Mouse (Mus musculus) CH12.LX (cell line): ENCODE measurements at regions not wholly inside any gene's neighbourhood (a gene's known extent, or its start where the extent isn't known, plus 50 kb on each side); places are given as distances from the start of the nearest gene placed in this dataset.

Source experiments
- DNase-seq: peaks from one replicate; pipeline ENCODE4 v3.0.0-alpha.2; 2013; ENCODE audit errors: extremely low read depth
- H3K27ac ChIP-seq: 2 replicates; pipeline ENCODE4 v1.5.1; 2012; ENCODE audit warnings: low read depth, mild to moderate bottlenecking, control low read depth, moderate library complexity; ENCODE audit not compliant: insufficient read depth
- H3K27me3 ChIP-seq: replicated peaks from 2 replicates; pipeline ENCODE3; 2012; ENCODE audit warnings: inconsistent platforms
- H3K36me3 ChIP-seq, 2 experiments: replicated peaks in 1 of 2; 2 replicates each; pipeline versions ENCODE3 to v1.6.1; 2012; ENCODE audit warnings: inconsistent platforms in 1 of 2, low read length in 1 of 2, mild to moderate bottlenecking in 1 of 2, mixed read lengths in 1 of 2, moderate library complexity in 1 of 2; ENCODE audit not compliant: control insufficient read depth in 1 of 2, insufficient read depth in 1 of 2
- H3K4me1 ChIP-seq, 2 experiments: 2 replicates each; pipeline ENCODE4 v1.6.1; 2012; ENCODE audit warnings: inconsistent platforms in 1 of 2, moderate library complexity in 1 of 2; ENCODE audit not compliant: insufficient read depth in 2 of 2, control insufficient read depth in 1 of 2
- H3K4me2 ChIP-seq: 2 replicates; pipeline ENCODE4 v1.6.1; 2012; ENCODE audit warnings: low read depth, mild to moderate bottlenecking, control low read depth; ENCODE audit not compliant: poor library complexity, insufficient read depth, severe bottlenecking
- H3K4me3 ChIP-seq, 3 experiments: fragments of 150-350 bp in 1 of 3; sonication (generic) in 1 of 3; replicated peaks in 1 of 3; 2 replicates each; pipeline versions ENCODE3 to v1.5.1; 2011 to 2012; ENCODE audit warnings: low read depth in 2 of 3, low read length in 2 of 3, mild to moderate bottlenecking in 2 of 3, moderate library complexity in 2 of 3, control low read depth in 1 of 3, improper control_type of control experiment in 1 of 3, inconsistent platforms in 1 of 3, mixed read lengths in 1 of 3; ENCODE audit not compliant: poor library complexity in 1 of 3
- H3K79me2 ChIP-seq: replicated peaks from 2 replicates; pipeline ENCODE4 v1.6.1; 2012; ENCODE audit warnings: mild to moderate bottlenecking, moderate library complexity; ENCODE audit not compliant: control insufficient read depth, poor library complexity, insufficient read depth, severe bottlenecking; ENCODE audit errors: extremely low read depth
- H3K9ac ChIP-seq: 2 replicates; pipeline ENCODE4 v1.6.1; 2012; ENCODE audit warnings: low read depth, mild to moderate bottlenecking, control low read depth, moderate library complexity; ENCODE audit not compliant: insufficient read depth
- H3K9me3 ChIP-seq: replicated peaks from 2 replicates; pipeline ENCODE3; 2012; ENCODE audit warnings: low read length, inconsistent platforms, mixed read lengths
- BHLHE40 ChIP-seq: IDR thresholded peaks from 2 replicates; pipeline ENCODE4 v1.6.1; 2011; ENCODE audit warnings: mild to moderate bottlenecking, low read depth, low read length, improper control_type of control experiment
- CHD1 ChIP-seq: IDR thresholded peaks from 2 replicates; pipeline ENCODE4 v1.6.1; 2012; ENCODE audit warnings: low read depth, low read length, improper control_type of control experiment, inconsistent platforms
- CHD2 ChIP-seq: IDR thresholded peaks from 2 replicates; pipeline ENCODE4 v1.6.1; 2011; ENCODE audit warnings: low read length, improper control_type of control experiment
- CTCF ChIP-seq, 2 experiments: IDR thresholded peaks in 1 of 2; conservative IDR thresholded peaks in 1 of 2; 2 replicates each; pipeline ENCODE4 v1.5.1; 2011 to 2012; ENCODE audit warnings: low read depth in 2 of 2, low read length in 2 of 2, improper control_type of control experiment in 1 of 2, inconsistent platforms in 1 of 2, mild to moderate bottlenecking in 1 of 2, moderate library complexity in 1 of 2
- ELF1 ChIP-seq: IDR thresholded peaks from 2 replicates; pipeline ENCODE4 v1.6.1; 2014; ENCODE audit warnings: low read depth, mild to moderate bottlenecking, inconsistent platforms, low read length, improper control_type of control experiment
- ETS1 ChIP-seq: conservative IDR thresholded peaks from 2 replicates; pipeline ENCODE4 v1.6.1; 2012; ENCODE audit warnings: low read depth, mild to moderate bottlenecking, inconsistent platforms, low read length, improper control_type of control experiment, moderate library complexity
- HCFC1 ChIP-seq: IDR thresholded peaks from 2 replicates; pipeline ENCODE4 v1.6.1; 2012; ENCODE audit warnings: low read depth, mild to moderate bottlenecking, inconsistent platforms, low read length, improper control_type of control experiment
- KAT2A ChIP-seq: IDR thresholded peaks from 2 replicates; pipeline ENCODE4 v1.6.1; 2012; ENCODE audit warnings: low read length, improper control_type of control experiment, inconsistent platforms; ENCODE audit not compliant: insufficient replicate concordance
- MAX ChIP-seq: IDR thresholded peaks from 2 replicates; pipeline ENCODE4 v1.6.1; 2011; ENCODE audit warnings: low read length, improper control_type of control experiment
- MYC ChIP-seq: IDR thresholded peaks from 2 replicates; pipeline ENCODE4 v1.6.1; 2011; ENCODE audit warnings: low read depth, mild to moderate bottlenecking, improper control_type of control experiment, low read length
- NELFE ChIP-seq: IDR thresholded peaks from 2 replicates; pipeline ENCODE4 v1.6.1; 2011; ENCODE audit warnings: low read depth, low read length, improper control_type of control experiment
- PAX5 ChIP-seq: IDR thresholded peaks from 2 replicates; pipeline ENCODE4 v1.6.1; 2012; ENCODE audit warnings: low read length, inconsistent platforms, mixed read lengths
- POLR2A ChIP-seq: IDR thresholded peaks from 2 replicates; pipeline ENCODE4 v1.6.1; 2011; ENCODE audit warnings: low read depth, mild to moderate bottlenecking, improper control_type of control experiment, low read length
- SIN3A ChIP-seq: IDR thresholded peaks from 2 replicates; pipeline ENCODE4 v1.6.1; 2012; ENCODE audit warnings: low read length, improper control_type of control experiment, inconsistent platforms
- SMC3 ChIP-seq: IDR thresholded peaks from 2 replicates; pipeline ENCODE4 v1.6.1; 2011; ENCODE audit warnings: low read depth, low read length, improper control_type of control experiment
- TBP ChIP-seq: conservative IDR thresholded peaks from 2 replicates; pipeline ENCODE4 v1.6.1; 2011; ENCODE audit warnings: low read depth, low read length, improper control_type of control experiment
- TCF12 ChIP-seq: IDR thresholded peaks from 2 replicates; pipeline ENCODE4 v1.6.1; 2014; ENCODE audit warnings: low read depth, mild to moderate bottlenecking, inconsistent platforms, low read length, improper control_type of control experiment
- UBTF ChIP-seq: IDR thresholded peaks from 2 replicates; pipeline ENCODE4 v1.6.1; 2012; ENCODE audit warnings: low read depth, mild to moderate bottlenecking, inconsistent platforms, low read length, improper control_type of control experiment, moderate library complexity
- ZMIZ1 ChIP-seq: IDR thresholded peaks from 2 replicates; pipeline ENCODE4 v1.6.1; 2012; ENCODE audit warnings: low read depth, mild to moderate bottlenecking, inconsistent platforms, low read length, improper control_type of control experiment
- ZNF384 ChIP-seq: IDR thresholded peaks from 2 replicates; pipeline ENCODE4 v1.6.1; 2012; ENCODE audit warnings: low read depth, low read length, improper control_type of control experiment, inconsistent platforms
- dilution Hi-C: fragments of 300-500 bp; cut with MboI; formaldehyde crosslinking; loops from 2 replicates; pipeline ENCODE4 v1.14.3; 2020; ENCODE audit warnings: low sequenced_read_pairs; ENCODE audit not compliant: extremely low pct_unique_long_range_greater_than_20kb, extremely low pct_ligation_motif_present
- in situ Hi-C: fragments of 300-500 bp; cut with MboI; formaldehyde crosslinking; loops from 3 replicates; pipeline ENCODE4 v1.14.3; 2019; ENCODE audit warnings: low sequenced_read_pairs, low pct_ligation_motif_present, low pct_unique_long_range_greater_than_20kb, mixed read lengths

GRCm38 (mm10) chr7:111411386-111411960 lies 328.6 kb upstream of the Eif4g2 start:
- Histone ChIP-seq H3K4me1 (peaks cover 0 to 11% of the 10 kb centered on the region in 2 experiments; a peak in 2 of 4 replicates), H3K9ac (no peak overlapping the region), H3K36me3 (no peaks in the 10 kb centered on the region), H3K27me3 (no peaks in the 10 kb centered on the region), H3K27ac (no peak overlapping the region), H3K79me2 (no peaks in the 10 kb centered on the region), H3K4me2 (no peak overlapping the region), H3K4me3 (no peak overlapping the region), H3K9me3 (no peaks in the 10 kb centered on the region)
- DNase-seq = no peak
- in situ Hi-C loops (no loop called here), dilution Hi-C loops (no loop called here)
- no peak for TF ChIP-seq ZMIZ1
- no peak for TF ChIP-seq MAX
- no peak for TF ChIP-seq TCF12
- no peak for TF ChIP-seq UBTF
- TF ChIP-seq SMC3 = no peak
- no peak for TF ChIP-seq POLR2A
- no peak for TF ChIP-seq ELF1
- TF ChIP-seq NELFE = no peak
- no peak for TF ChIP-seq HCFC1

DNA sequence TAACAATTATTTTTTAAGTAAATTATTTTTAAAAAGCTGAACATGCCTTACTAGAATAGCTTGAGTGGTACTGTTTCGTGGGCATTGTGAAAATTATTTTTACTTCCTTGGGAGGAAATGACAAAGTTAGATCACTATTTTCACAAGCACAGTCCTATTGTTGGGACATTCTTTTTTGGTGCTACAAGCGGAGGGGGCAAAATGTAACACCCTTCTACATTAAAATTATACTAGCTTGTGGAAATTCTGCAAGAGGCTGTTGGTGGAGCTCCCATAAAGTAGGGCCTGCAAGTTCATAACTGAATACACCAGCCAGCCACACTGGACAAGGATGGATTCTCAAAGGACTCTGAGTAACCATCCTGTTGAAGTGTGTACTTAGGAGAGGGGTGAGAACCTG lies 313.1 kb upstream of the Eif4g2 start:
- no peaks in the 10 kb centered on the region for H3K4me1 ChIP-seq
- H3K27ac ChIP-seq = no peak overlapping the region
- in situ Hi-C loops = no loop called here
- TF ChIP-seq SMC3 = no peak
- TF ChIP-seq BHLHE40 = no peak
- TF ChIP-seq CTCF (conservative IDR thresholded peaks at IDR 0.05 in 1 of 2, IDR thresholded peaks at IDR 0.05 in 1 of 2; ENCODE audit: low read depth in 2 of 2, low read length in 2 of 2) = no peak
- no peak for TF ChIP-seq KAT2A
- TF ChIP-seq CHD1 = no peak
- no peak overlapping the region for H3K9ac ChIP-seq
- no peaks in the 10 kb centered on the region for H3K9me3 ChIP-seq
- DNase-seq = no peak
- H3K36me3 ChIP-seq = no peaks in the 10 kb centered on the region
- H3K4me2 ChIP-seq = no peak overlapping the region
- H3K27me3 ChIP-seq = no peaks in the 10 kb centered on the region
- dilution Hi-C loops = no loop called here
- H3K4me3 ChIP-seq = no peak overlapping the region
- no peaks in the 10 kb centered on the region for H3K79me2 ChIP-seq

GRCm38 (mm10) chr7:111395111-111395510 lies 312.3 kb upstream of the Eif4g2 start:
- Histone ChIP-seq H3K4me1 (no peaks in the 10 kb centered on the region), H3K9me3 (no peaks in the 10 kb centered on the region), H3K36me3 (no peaks in the 10 kb centered on the region), H3K79me2 (no peaks in the 10 kb centered on the region), H3K27ac (no peak overlapping the region), H3K4me3 (no peak overlapping the region), H3K9ac (no peak overlapping the region), H3K4me2 (no peak overlapping the region), H3K27me3 (no peaks in the 10 kb centered on the region)
- in situ Hi-C loops (no loop called here), dilution Hi-C loops (no loop called here)
- DNase-seq = no peak
- no peak for TF ChIP-seq ETS1
- no peak for TF ChIP-seq TCF12
- TF ChIP-seq ELF1 = no peak
- TF ChIP-seq BHLHE40 = no peak
- no peak for TF ChIP-seq SIN3A
- no peak for TF ChIP-seq TBP
- TF ChIP-seq CHD2 = no peak
- TF ChIP-seq ZMIZ1 = no peak
- no peak for TF ChIP-seq MYC
- no peak for TF ChIP-seq PAX5
- TF ChIP-seq ZNF384 = no peak
